Mouse (Mus musculus): ENCODE data around the gene Ddx31.

Gene Ddx31

DNA sequence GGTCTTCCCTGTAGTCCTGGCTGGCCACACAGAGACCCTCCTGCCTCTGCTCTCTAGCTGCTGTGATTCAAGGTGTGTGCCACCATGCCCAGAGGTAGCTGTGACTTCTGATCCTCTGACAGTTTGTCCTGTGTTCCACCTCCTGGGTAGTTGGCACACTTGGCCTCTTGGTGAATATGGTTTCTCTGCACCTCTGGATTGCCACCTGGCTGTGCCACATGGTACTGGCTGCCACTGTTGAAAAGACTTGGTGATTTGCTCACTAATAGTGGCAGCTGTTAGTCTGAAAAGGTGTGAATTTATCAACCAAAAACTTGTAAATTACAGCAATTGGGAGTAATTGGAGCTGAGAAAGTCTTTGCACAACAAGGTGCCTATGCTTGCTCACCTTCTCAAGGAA, 23.7 kb downstream of the Ddx31 start:
- DNase-seq (ENCODE audit: low spot score), result no peak

GRCm38 (mm10) chr2:28867495-28867894, 27.3 kb downstream of the Ddx31 start:
- DNase-seq (ENCODE audit: low spot score), result no peak

DNA sequence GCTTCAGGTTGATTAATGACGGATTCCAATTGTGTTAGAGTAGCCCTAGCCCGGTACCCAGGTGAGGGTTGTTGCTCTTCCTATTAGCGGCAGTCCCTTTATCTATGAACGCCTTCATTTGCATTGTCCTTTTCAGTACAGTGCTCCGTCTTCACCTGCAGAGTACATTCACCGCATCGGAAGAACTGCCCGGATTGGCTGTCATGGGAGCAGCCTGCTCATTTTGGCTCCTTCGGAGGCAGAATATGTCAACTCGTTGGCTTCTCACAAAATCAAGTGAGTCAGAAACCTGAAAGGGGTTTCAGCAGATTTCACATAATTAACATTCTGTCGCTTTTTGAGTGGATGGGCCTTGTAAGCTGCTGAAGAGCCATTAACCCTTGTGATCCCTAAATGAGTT, 35.3 kb downstream of the Ddx31 start:
- no peak for DNase-seq (ENCODE audit: low spot score)

DNA sequence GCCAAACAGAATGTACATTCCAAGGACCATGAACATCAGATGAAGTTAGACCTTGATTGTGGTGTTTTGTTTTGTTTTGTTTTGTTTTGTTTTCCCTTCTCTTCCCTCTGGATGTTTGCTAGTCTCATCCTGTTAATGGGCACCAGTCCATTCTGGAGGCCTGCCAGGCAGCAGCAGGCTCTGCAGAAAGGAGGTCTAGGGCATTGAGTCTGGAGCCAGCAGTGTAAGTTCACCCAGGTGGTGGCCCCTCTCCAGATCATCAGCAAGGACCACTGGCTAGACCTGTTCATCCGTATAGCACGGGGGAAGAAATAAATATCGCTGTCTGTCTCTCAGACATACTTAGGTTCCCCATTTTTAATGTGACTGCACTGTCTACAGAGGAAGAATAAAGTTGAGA, 41.1 kb downstream of the Ddx31 start:
- DNase-seq (ENCODE audit: low spot score), result no peak

DNA sequence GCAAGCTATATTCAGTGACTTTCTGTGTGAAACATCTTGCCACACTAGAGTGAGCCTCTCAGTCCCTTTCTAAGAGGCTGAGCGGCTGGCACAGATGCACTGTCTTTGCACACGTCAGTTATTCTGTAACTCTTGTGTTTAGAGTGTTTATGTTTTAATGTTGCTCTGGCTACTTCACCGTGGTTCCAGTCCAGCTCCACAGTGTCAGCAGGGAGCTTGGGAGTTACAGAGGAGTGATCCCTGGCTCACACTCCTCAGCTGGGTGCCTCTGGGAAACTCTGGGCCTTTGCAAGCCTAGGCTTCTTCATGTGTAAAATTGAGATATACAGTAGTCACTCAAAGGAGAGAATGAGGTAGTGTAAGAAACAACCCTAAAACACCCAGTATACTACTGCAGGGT, 41.8 kb downstream of the Ddx31 start:
- no peak for DNase-seq (ENCODE audit: low spot score)

DNA sequence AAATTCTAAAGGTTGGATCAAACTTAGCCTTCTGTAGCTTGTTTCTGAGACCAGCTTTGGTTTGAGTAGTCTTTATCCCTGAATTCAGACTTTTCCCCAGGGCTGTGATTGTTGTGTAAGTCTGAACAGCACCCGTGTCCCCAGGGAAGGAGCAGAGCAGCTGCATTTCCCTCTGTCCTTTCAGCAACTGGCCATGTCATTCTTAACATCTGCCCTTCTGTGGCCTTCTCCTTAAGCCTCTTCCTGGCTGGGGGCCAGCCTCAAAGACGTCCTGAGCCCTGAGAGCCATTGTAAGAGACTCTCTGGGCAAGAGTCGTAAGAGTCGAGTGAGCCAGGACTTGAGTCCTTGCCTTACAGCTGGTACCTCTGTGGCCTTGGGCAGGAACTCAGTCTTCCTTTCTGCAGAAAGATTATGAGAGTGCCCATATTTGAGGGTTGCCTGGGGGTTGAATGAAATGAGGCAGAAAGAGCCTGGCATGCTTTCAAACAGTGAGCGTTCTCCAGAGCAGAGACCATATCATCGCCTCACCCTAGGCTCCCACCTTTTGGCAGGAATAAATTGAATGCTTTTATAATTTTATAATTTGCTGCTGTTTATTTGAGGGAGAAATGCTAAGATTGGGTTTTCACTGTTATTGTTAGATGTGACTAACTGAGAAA, 42.8 kb downstream of the Ddx31 start:
- no peak for DNase-seq (ENCODE audit: low spot score)

DNA sequence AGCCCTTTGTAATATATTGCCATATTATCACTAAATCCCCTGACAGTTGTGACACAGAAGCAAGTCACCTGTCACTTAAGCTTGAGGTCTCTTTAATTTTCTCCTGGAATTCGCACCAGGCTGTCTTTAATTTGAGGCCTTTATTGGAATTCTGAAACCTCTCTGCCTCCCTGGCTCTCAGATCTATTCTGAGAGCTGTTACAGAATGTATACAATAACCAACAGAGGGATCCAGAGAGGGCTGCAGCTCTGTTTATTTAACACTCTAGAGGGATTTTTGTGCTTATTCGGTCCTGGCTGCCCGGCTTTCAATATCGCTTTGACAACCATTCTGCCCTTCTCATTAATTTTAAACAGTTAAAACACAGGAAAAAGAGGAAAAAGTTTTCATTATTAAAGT, 44.7 kb downstream of the Ddx31 start:
- DNase-seq (ENCODE audit: low spot score), result no peak

DNA sequence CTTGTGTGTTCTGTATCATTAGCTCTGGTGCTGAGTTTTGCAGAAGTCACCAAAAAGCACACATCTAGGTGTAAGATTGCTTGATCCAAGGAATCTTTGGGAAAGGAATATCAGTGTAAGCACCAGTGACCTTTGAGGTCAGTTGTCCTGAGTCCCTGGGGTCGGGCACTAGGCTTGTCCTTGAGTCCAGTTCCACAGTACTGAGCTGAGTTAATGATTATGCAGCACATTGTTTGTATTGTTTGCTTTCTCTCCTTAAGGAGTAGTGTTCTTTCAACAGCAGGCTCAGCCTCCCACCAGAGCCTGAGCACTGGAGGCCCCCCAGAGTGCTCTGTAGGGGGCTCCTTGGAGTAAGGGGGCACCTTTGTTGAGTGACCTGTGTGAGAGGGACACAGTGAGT, 52.6 kb downstream of the Ddx31 start:
- DNase-seq (ENCODE audit: low spot score), result no peak

DNA sequence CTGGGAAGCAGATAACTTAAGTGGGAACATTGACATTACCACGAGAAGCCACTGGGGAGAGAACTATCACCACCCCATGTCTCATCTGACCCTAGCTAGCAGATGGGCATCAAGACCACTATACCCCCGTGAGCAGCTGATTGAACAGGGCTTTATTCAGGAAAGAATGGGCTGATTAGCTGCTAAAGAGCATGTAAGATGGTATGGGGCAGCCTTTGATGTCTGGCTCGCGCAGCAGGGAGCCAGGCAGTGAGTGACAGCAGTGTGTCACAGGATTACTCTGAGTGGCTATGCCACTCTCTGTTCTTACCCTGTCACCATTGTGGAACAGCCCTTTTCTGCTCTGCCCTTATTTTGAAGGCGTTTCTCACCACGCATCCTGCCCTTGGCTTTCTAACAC, 53.3 kb downstream of the Ddx31 start:
- no peak for DNase-seq (ENCODE audit: low spot score)

- no peak for DNase-seq (ENCODE audit: low spot score)
Observed at GRCm38 (mm10) chr2:28895876-28896275, 55.7 kb downstream of the Ddx31 start.

DNA sequence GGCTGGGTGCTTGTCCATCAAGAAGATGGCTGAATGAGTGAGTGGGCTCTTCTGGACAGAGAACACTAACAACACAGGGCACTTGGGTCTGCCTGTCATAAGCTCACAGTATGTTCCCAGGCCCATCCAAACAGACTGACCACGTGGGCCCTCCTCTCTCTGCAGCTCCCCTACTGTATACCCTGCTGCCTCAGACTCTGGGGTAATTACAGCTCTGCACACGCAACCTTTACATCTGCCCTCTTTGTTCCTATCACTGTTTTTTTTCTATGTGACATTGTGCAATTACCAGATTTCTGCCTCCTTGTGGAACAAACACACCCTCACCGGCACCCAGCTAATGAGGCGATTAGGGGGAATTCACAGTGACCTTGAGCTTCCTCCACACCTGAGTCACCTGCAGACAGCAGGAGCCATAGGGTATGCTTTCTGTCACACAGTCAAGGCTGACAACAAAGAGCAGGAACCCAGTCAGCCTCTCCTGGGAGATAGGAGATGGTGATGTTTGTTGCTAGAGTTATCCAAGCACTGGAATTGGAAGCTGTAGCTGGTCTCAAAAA, 57.2 kb downstream of the Ddx31 start:
- DNase-seq (ENCODE audit: low spot score), result no peak

- no peak for DNase-seq (ENCODE audit: low spot score)
Observed at GRCm38 (mm10) chr2:28902291-28902690, 62.1 kb downstream of the Ddx31 start.

- no peak for DNase-seq (ENCODE audit: low spot score)
Observed at GRCm38 (mm10) chr2:28903871-28904270, 63.7 kb downstream of the Ddx31 start.

GRCm38 (mm10) chr2:28904786-28905185, 64.6 kb downstream of the Ddx31 start:
- DNase-seq (ENCODE audit: low spot score), result no peak

DNA sequence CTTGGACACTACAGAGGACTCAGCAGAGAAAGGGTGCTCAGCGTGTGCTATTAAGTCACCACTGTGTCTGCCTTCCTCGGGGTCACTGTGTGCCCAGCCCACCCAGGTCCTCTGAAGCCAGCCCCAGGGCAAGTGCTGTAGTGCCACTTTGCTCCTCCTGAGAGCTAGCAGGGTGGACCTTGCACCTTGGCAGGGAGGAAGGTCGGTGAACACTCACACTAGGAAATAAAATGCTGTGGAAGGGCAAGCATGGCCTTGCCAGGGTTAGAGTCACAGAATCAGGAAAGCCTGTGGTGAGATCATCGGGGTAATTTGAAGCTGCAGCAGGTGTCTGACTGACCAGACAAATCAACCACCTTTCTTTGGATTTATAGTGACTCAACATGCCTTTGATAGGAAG, 65.4 kb downstream of the Ddx31 start:
- DNase-seq (ENCODE audit: low spot score), result no peak

GRCm38 (mm10) chr2:28907691-28908388, 67.6 kb downstream of the Ddx31 start:
- no peak for DNase-seq (ENCODE audit: low spot score)

DNA sequence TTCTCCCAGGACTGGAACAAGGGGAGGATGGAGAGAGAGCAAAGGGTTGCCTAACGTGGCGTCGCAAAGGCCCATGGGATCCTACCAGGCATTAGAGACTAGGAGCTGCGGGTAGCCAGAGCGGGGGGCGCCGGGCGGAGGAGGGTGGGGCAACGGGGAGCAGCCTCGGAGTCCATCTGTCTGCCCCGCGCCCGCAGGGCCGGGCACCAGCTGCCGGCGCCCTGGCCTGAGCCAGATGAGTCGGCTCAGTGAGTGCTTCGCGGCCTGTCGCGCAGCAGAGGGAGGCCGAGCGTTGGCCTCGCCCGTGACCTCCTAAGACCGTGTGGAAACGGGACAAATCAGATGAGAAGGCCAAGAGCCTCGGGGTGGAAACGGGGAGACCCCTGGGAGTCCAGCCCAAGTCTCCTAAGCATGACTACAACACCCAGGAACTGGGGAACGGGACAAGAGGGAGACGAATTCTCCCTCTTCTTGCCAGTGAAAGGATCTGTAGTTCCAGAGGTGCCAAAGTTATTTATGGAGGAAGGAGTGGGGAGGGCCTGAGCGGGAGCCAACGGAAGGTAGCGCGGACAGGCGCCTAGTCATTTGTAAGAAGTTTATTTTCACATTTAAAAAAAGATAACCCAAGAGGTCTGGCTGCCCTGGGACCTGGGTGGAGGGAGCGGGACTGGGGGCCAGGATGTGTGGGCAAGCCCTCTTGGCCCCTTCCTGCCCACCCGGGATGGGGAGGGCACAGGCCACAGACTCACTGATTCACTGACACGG, 68.4 kb downstream of the Ddx31 start:
- no peak for DNase-seq (ENCODE audit: low spot score)

DNA sequence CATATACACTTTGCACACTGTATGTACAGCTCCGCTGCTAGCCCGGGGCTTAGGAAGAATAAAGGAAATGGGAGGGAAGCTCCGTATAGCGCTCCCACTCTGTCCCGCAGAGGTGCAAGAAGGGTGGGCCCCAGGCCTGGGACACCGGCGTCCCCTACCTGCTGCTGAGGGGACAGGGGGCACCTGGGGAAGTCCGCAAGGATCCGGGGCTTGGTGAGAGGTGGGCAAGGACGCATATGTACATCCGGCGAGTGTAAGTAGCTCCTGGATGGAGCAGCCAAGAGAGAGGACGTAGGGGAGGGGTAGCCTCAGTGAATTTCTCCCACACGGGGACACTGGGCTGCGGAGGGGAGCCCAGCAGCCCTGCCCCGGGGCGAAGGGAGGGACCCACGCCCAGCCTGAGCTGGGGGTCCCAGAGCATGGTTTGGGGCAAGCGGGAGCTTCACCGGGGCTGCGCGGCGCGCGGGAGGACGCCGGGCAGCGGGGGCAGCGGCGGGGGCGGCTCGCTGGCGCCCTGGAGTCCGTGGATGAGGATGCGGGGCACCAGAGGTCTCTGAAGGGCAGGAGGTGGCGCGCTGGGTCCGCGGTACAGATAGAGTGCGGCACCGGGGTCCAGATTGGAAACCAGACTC, 69.1 kb downstream of the Ddx31 start:
- no peak for DNase-seq (ENCODE audit: low spot score)

DNA sequence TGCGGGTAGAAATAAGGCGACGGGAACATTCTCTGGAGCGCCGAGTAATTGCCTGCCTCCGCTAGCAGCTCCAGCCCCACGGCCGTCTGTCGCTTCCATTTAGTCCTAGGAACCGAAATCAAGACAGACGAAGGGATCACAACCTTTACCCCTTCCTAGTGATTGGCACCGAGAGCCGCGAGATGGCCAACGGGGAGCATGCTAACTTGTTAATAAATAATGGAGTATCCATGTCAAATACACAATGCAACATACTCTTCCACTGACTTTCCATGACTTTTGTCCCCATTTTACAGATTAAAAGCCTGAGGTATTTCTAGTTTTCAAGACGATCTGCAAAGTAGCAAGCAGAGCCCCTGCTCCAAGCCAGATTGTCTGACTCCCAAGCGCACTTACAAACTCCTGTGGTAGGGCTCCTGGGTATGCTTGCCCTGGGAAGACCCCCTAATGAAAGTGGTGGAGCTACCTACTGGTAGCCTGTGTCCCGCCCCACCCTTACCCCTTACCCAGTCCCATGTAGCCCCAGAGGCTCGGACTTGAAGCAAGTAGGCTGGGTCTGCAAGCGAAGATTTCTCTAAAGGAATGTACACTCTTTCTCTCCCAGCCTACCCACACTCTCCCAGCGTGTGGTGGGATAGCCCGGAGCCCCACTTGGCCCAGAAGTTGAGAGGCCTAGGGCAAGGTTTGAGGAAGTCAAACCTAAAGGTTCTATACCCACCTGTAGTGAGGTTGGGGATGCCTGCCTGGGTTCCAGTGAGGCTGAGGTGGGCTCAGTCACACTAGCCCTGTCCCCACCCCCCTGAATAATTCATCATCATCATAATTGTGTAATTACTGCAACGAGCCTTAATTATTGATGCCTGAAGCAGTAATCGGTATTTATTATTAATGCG, 69.9 kb downstream of the Ddx31 start:
- DNase-seq (ENCODE audit: low spot score), result no peak

- no peak for DNase-seq (ENCODE audit: low spot score)
Observed at GRCm38 (mm10) chr2:28910877-28911276, 70.7 kb downstream of the Ddx31 start.

DNA sequence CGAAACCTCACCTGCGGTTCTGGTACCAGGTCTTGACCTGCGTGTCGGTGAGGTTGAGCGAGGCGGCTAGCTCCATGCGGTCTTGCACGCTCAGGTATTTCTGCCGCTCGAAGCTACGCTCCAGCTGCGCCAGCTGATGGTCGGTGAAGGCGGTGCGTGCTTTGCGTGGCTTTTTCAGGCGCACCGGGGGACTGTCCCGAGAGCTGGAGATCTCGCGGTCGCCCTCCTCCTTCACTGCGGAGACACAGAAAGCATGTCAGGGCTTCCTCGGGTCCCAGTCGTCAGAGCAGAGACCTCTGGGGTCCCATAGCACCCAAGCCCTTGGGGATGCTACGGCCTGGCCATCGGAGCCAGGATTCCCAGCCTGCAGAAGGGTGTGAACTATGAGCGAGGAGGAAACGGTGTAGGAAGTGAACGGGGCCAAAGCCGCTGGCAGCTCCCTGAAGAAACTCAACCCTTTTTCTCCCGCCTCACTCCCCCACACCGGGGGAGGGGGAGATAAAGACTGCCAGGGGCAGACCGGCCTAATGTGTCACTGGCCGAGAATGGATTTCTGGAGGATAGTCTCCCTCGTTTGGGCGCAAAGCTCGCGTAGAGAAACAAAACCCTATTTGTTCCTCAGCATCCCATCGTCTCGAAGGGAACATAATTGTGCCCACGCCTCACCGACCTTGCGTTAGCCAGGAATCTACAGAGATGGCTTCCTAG, 71.3 kb downstream of the Ddx31 start:
- no peak for DNase-seq (ENCODE audit: low spot score)
